Mouse (Mus musculus): ENCODE data around the gene Sparcl1.

DNA sequence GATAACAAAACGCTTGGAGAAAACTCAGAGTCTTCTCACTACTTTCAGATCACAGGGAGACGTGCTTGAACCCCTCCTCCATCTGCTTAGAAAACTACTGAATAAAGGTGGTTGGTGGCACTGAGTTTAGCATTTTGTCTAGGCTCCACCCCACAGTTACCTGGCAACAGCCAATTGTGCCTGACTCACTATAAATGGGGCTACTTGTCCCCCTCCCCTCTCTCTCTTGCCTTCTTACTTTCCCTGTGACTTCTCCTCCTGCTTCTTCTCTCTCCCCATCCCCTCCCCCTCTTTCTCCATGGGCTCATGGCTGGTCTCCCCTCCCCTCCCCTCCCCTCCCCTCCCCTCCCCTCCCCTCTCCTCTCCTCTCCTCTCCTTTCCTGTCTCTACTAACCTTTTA lies 9.4 kb downstream of the Sparcl1 start:
- no peak for TF ChIP-seq CTCF (IDR thresholded peaks at IDR 0.05; ENCODE audit: control insufficient read depth, insufficient read depth, insufficient read length)
- TF ChIP-seq MYOD1 (IDR thresholded peaks at IDR 0.05; ENCODE audit: control insufficient read depth, insufficient read length, low read depth), result no peak

Measured in C2C12 (cell line).